Mouse (Mus musculus) spleen, adult 18-20 months (tissue): ENCODE measurements around the gene Gm21319.
"Not testable (repeated sequence)": the region's sequence is repeated elsewhere in the genome, so short reads cannot be mapped to it uniquely, and the experiment has no call there.

ENCODE experiments used
- DNase-seq, 2 experiments: peaks; one replicate each; pipeline ENCODE4 v3.0.0; 2022; ENCODE audit warnings: mixed read lengths in 2 of 2

The Gm21319 gene

GRCm38 (mm10) chr12:87775655-87776054 lies at the start of gene Gm21319:
Gene Gm21319 (minus strand): TSS chr12:87775755.
- not testable (repeated sequence) for DNase-seq

GRCm38 (mm10) chr12:87816277-87816676 lies 40.7 kb upstream of the Gm21319 start, which contains the start of gene BB287469:
Gene BB287469 (plus strand): TSS chr12:87816577.
- not testable (repeated sequence) for DNase-seq

- DNase-seq = not testable (repeated sequence)
These were observed 22.4 kb upstream of the Gm21319 start for GRCm38 (mm10) chr12:87797971-87798370.

- DNase-seq = not testable (repeated sequence)
These were observed 19.7 kb upstream of the Gm21319 start, which contains the start of gene Gm21936 for GRCm38 (mm10) chr12:87795212-87795611. Gene Gm21936 (plus strand): TSS chr12:87795512.
